ENCODE assay signal across 10 mouse cellular contexts in the genomic region with DNA sequence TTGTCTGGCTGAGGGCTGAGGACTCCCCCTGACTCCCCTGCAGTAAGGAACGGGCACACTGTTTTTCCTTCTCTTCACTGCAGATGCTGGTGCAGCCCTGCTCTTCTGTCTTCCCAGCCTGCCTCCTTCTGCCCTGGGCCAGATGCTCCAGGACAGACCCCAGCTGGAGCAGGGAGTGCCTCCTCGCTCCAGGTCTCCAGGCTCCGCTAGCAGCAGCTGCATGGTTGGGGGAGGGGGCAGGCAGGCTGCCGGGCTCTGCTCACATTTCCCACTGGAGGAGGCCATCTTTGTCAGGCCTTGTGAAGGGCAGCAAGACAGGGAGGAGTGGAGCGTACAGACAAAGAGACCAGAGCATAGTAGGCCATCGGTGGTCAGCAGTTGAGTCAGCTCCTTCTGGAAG. TPM values are rescaled to one million over a fixed set of nuclear protein-coding genes. Genes with fewer than 3 reads are reported as not detected.
A peak's percentile ranks its signal among the peaks of the same experiment; 100 is the strongest.
DNase-seq lines count a peak whose midpoint lies in the region; ATAC-seq and TF ChIP-seq lines count a peak whose summit lies in the region.
"Had no signal": no experiment of that assay in that cellular context is flagged by ENCODE, and none has a peak within 500 bp of the region (broad histone marks: within the 10 kb centered on the region; RNA-seq: fewer than 3 reads in every experiment).

No protein-coding gene starts in this region.

- H3K9me3 ChIP-seq in forebrain, postnatal 0 days (ENCODE audit: low read length), result no peaks in the 10 kb centered on the region
- H3K9me3 ChIP-seq in midbrain, embryonic 15.5 days, result no peaks in the 10 kb centered on the region

- ATAC-seq in forebrain, postnatal 0 days, result no peak
- no peak for ATAC-seq in midbrain, embryonic 15.5 days (replicated peaks)

- DNase-seq in ES-CJ7 (ENCODE audit: low read depth, low spot score), result peak; percentile 87
- peak; percentile 56 for DNase-seq in embryo, embryonic 10 days (ENCODE audit: low spot score)
- DNase-seq in forebrain, postnatal 0 days, result no peak
- no peak for DNase-seq in thymus, adult 18-20 months
- no peak for DNase-seq in urinary bladder, postnatal 25 days (ENCODE audit: low spot score)
- DNase-seq in spleen, adult 12 weeks (ENCODE audit: low spot score), result no peak
- no peak for DNase-seq in layer of hippocampus, adult 18-20 months (ENCODE audit: low spot score in 2 of 2)
- DNase-seq: right cerebral cortex, postnatal 4 days had no signal

- H3K4me2 ChIP-seq in forebrain, postnatal 0 days (ENCODE audit: low read depth), result peak overlapping the region; percentile 66
- H3K4me2 ChIP-seq in midbrain, embryonic 15.5 days, result peak overlapping the region; percentile 73

- H3K36me3 ChIP-seq in forebrain, postnatal 0 days (ENCODE audit: insufficient read depth), result peaks cover 31% of the 10 kb centered on the region
- H3K36me3 ChIP-seq in midbrain, embryonic 15.5 days (replicated peaks), result peaks cover 31% of the 10 kb centered on the region

- peak overlapping the region; percentile 88 for H3K4me3 ChIP-seq in forebrain, postnatal 0 days (ENCODE audit: low read depth, low read length)
- peak overlapping the region; percentile 89 for H3K4me3 ChIP-seq in midbrain, embryonic 15.5 days

- no peak for TF ChIP-seq CTCF in forebrain, postnatal 0 days (IDR thresholded peaks at IDR 0.05; ENCODE audit: low read depth)

- no peak overlapping the region for H3K27ac ChIP-seq in forebrain, postnatal 0 days (ENCODE audit: low read depth, low read length)
- H3K27ac ChIP-seq in midbrain, embryonic 15.5 days, result peak overlapping the region; percentile 82
- H3K27ac ChIP-seq: liver, embryonic 14.5 days had no signal

- H3K27me3 ChIP-seq in forebrain, postnatal 0 days (ENCODE audit: insufficient read depth, low read length), result no peaks in the 10 kb centered on the region
- H3K27me3 ChIP-seq in midbrain, embryonic 15.5 days (replicated peaks), result no peaks in the 10 kb centered on the region

- peak overlapping the region; percentile 22; the same call in 1 of the 2 replicates for H3K9ac ChIP-seq in forebrain, postnatal 0 days
- peak overlapping the region; percentile 61 for H3K9ac ChIP-seq in midbrain, embryonic 15.5 days
- H3K9ac ChIP-seq: liver, embryonic 14.5 days had no signal

- 0 out of 2 replicates have a peak, but pooled peaks cover 4% of the 10 kb centered on the region for H3K4me1 ChIP-seq in forebrain, postnatal 0 days (ENCODE audit: insufficient read depth)
- peaks cover 26% of the 10 kb centered on the region for H3K4me1 ChIP-seq in midbrain, embryonic 15.5 days

- 21% methylated on average over 6 of the region's 6 CpGs for WGBS in forebrain, postnatal 0 days
- 8% methylated on average over 6 of the region's 6 CpGs for WGBS in midbrain, embryonic 15.5 days

RNA-seq across cellular contexts. Expression of gene Nt5c2, which starts 4.4 kb away (rescaled TPM):
- 51.8 and 69.5 TPM in 2 replicates for total RNA-seq in forebrain, postnatal 0 days (2014; rRNA removed)
- polyA plus RNA-seq in forebrain, postnatal 0 days (2015; fragmentation: Nextera tagmentation; extraction: Ambion mirVana), result 74.1 and 80.4 TPM in 2 replicates
- 87.7 and 90.5 TPM in 2 replicates for polyA plus RNA-seq in midbrain, embryonic 15.5 days (2015; fragmentation: Nextera tagmentation; extraction: Ambion mirVana)
- total RNA-seq in layer of hippocampus, adult 18-20 months (2021), result 10 to 100 TPM; 75.5 to 78.5 TPM

RNA-seq across cellular contexts. Expression of gene Ina, which starts 4.8 kb away (rescaled TPM):
- total RNA-seq in forebrain, postnatal 0 days (2014; rRNA removed), result 115 and 156 TPM in 2 replicates
- 189 and 260 TPM in 2 replicates for polyA plus RNA-seq in forebrain, postnatal 0 days (2015; fragmentation: Nextera tagmentation; extraction: Ambion mirVana)
- 589 and 592 TPM in 2 replicates for polyA plus RNA-seq in midbrain, embryonic 15.5 days (2015; fragmentation: Nextera tagmentation; extraction: Ambion mirVana)
- total RNA-seq in layer of hippocampus, adult 18-20 months (2021), result 100 to 1,000 TPM; 183 to 187 TPM

RNA-seq across cellular contexts. Expression of gene Pcgf6, which starts 31.4 kb away (rescaled TPM):
- 29.9 and 33.3 TPM in 2 replicates for total RNA-seq in forebrain, postnatal 0 days (2014; rRNA removed)
- polyA plus RNA-seq in forebrain, postnatal 0 days (2015; fragmentation: Nextera tagmentation; extraction: Ambion mirVana), result 13.7 and 20.9 TPM in 2 replicates
- 30.9 and 33.5 TPM in 2 replicates for polyA plus RNA-seq in midbrain, embryonic 15.5 days (2015; fragmentation: Nextera tagmentation; extraction: Ambion mirVana)
- 10 to 100 TPM; 19.8 to 20.8 TPM for total RNA-seq in layer of hippocampus, adult 18-20 months (2021)

RNA-seq across cellular contexts. Expression of gene Taf5, which starts 48.2 kb away (rescaled TPM):
- total RNA-seq in forebrain, postnatal 0 days (2014; rRNA removed), result 12.9 and 16.0 TPM in 2 replicates
- polyA plus RNA-seq in forebrain, postnatal 0 days (2015; fragmentation: Nextera tagmentation; extraction: Ambion mirVana), result 3.0 and 3.6 TPM in 2 replicates
- polyA plus RNA-seq in midbrain, embryonic 15.5 days (2015; fragmentation: Nextera tagmentation; extraction: Ambion mirVana), result 6.4 and 6.6 TPM in 2 replicates
- 1 to 10 TPM; 6.9 to 7.0 TPM for total RNA-seq in layer of hippocampus, adult 18-20 months (2021)

Comparison
In these comparisons a context has a peak if more than half of its experiments do, and no peak if none do; other contexts are left out.
1. DNase-seq: peak in ES-CJ7 (single experiment) and embryo, embryonic 10 days (single experiment); none in forebrain, postnatal 0 days (single experiment), thymus, adult 18-20 months (0 of 2), urinary bladder, postnatal 25 days (single experiment), spleen, adult 12 weeks (single experiment) and layer of hippocampus, adult 18-20 months (0 of 2).